Mouse (Mus musculus) ES-Bruce4 (cell line): ENCODE data around the gene Resp18. TPM values are rescaled to one million over a fixed set of nuclear protein-coding genes. Genes with fewer than 3 reads are reported as not detected.

Experiments
- H3K27ac ChIP-seq: 2 replicates; pipeline ENCODE4 v1.5.1; 2012; ENCODE audit warnings: low read length, inconsistent platforms; ENCODE audit not compliant: insufficient read depth
- H3K27me3 ChIP-seq: 2 replicates; pipeline ENCODE4 v1.6.1; 2012; ENCODE audit warnings: mild to moderate bottlenecking, low read length, inconsistent platforms; ENCODE audit not compliant: control insufficient read depth, poor library complexity, insufficient read depth, severe bottlenecking
- H3K36me3 ChIP-seq: 2 replicates; pipeline ENCODE4 v1.6.1; 2012; ENCODE audit warnings: inconsistent platforms, mild to moderate bottlenecking, low read length, moderate library complexity; ENCODE audit not compliant: control insufficient read depth, poor library complexity, insufficient read depth, severe bottlenecking
- H3K4me1 ChIP-seq: one replicate; pipeline ENCODE4 v1.8.1; 2011; ENCODE audit warnings: low read length; ENCODE audit not compliant: control insufficient read depth, insufficient read depth
- H3K4me3 ChIP-seq: 2 replicates; pipeline ENCODE4 v1.5.1; 2011; ENCODE audit warnings: low read depth, mild to moderate bottlenecking, low read length
- H3K9ac ChIP-seq: 2 replicates; pipeline ENCODE4 v1.6.1; 2012; ENCODE audit warnings: low read depth, mild to moderate bottlenecking, inconsistent platforms; ENCODE audit not compliant: poor library complexity, severe bottlenecking
- H3K9me3 ChIP-seq: replicated peaks from 2 replicates; pipeline ENCODE4 v1.6.1; 2012; ENCODE audit warnings: mild to moderate bottlenecking, low read length, inconsistent platforms; ENCODE audit not compliant: control insufficient read depth, poor library complexity, insufficient read depth, severe bottlenecking
- CTCF ChIP-seq: IDR thresholded peaks from one replicate; pipeline ENCODE4 v1.8.1; 2011; ENCODE audit warnings: low read depth, low read length
- EP300 ChIP-seq: IDR thresholded peaks from 2 replicates; pipeline ENCODE4 v1.6.1; 2011; ENCODE audit warnings: low read depth, low read length; ENCODE audit not compliant: insufficient read depth
- POLR2A ChIP-seq: IDR thresholded peaks from one replicate; pipeline ENCODE4 v1.8.1; 2011; ENCODE audit warnings: low read length; ENCODE audit not compliant: insufficient read depth
- polyA plus RNA-seq: library from polyadenylated mRNA; stranded (reverse); fragments of >200 nt; gene quantifications from 2 replicates; pipeline ENCODE4 v1.2.4, GENCODE M21; 2011; ENCODE audit warnings: low read depth; ENCODE audit not compliant: missing spikeins, insufficient read depth, insufficient read length

Gene Resp18
- polyA plus RNA-seq, 1 experiment = not detected

GRCm38 (mm10) chr1:75294294-75294693 lies 16.1 kb upstream of the Resp18 start:
- Histone ChIP-seq H3K9ac (no peak overlapping the region), H3K27ac (no peak overlapping the region)
- TF ChIP-seq POLR2A = no peak
- no peak for TF ChIP-seq CTCF
- TF ChIP-seq EP300 = no peak

GRCm38 (mm10) chr1:75293331-75293701 lies 15.1 kb upstream of the Resp18 start:
- Histone ChIP-seq H3K4me3 (no peak overlapping the region), H3K27me3 (no peaks in the 10 kb centered on the region), H3K4me1 (no peaks in the 10 kb centered on the region), H3K27ac (no peak overlapping the region), H3K9ac (no peak overlapping the region), H3K36me3 (no peaks in the 10 kb centered on the region), H3K9me3 (no peaks in the 10 kb centered on the region)
- TF ChIP-seq EP300 (no peak), CTCF (no peak), POLR2A (no peak)

More at GRCm38 (mm10) chr1:75294294-75294693, 16.1 kb upstream of the Resp18 start:
- H3K36me3 ChIP-seq = no peaks in the 10 kb centered on the region
- no peaks in the 10 kb centered on the region for H3K4me1 ChIP-seq
- H3K9me3 ChIP-seq = no peaks in the 10 kb centered on the region
- H3K4me3 ChIP-seq = no peak overlapping the region
- H3K27me3 ChIP-seq = no peaks in the 10 kb centered on the region

- no peak overlapping the region for H3K27ac ChIP-seq
- H3K27me3 ChIP-seq = no peaks in the 10 kb centered on the region
- H3K4me1 ChIP-seq = no peaks in the 10 kb centered on the region
- TF ChIP-seq CTCF = no peak
- TF ChIP-seq POLR2A = no peak
- no peak for TF ChIP-seq EP300
- no peaks in the 10 kb centered on the region for H3K36me3 ChIP-seq
- no peaks in the 10 kb centered on the region for H3K9me3 ChIP-seq
- H3K9ac ChIP-seq = no peak overlapping the region
- no peak overlapping the region for H3K4me3 ChIP-seq
These were observed 14.5 kb upstream of the Resp18 start for GRCm38 (mm10) chr1:75292476-75293330.

DNA sequence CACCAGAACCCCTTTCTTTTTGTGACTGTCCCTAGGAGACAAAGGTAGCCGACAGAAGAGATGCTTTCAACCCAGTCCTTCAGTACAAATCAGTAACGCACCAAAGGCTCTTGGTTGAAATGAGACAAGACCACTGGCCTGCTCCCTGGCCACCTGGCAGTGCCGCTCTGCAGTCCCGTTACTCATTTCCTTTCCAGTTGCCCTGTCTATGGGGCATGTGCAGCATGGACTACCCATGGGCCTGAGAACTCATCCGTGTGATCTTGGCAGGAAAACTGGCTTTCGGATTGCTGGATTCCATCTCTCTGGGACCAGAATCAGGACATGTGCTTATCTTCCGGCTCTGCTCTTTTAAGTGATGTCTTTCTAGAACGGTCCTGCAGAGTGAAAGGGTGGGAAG lies 13.1 kb upstream of the Resp18 start:
- no peak for TF ChIP-seq EP300
- TF ChIP-seq CTCF = no peak
- TF ChIP-seq POLR2A = no peak
- H3K36me3 ChIP-seq = no peaks in the 10 kb centered on the region
- no peak overlapping the region for H3K4me3 ChIP-seq
- H3K27me3 ChIP-seq = no peaks in the 10 kb centered on the region
- no peak overlapping the region for H3K9ac ChIP-seq
- no peak overlapping the region for H3K27ac ChIP-seq
- H3K4me1 ChIP-seq = no peaks in the 10 kb centered on the region
- H3K9me3 ChIP-seq = no peaks in the 10 kb centered on the region

DNA sequence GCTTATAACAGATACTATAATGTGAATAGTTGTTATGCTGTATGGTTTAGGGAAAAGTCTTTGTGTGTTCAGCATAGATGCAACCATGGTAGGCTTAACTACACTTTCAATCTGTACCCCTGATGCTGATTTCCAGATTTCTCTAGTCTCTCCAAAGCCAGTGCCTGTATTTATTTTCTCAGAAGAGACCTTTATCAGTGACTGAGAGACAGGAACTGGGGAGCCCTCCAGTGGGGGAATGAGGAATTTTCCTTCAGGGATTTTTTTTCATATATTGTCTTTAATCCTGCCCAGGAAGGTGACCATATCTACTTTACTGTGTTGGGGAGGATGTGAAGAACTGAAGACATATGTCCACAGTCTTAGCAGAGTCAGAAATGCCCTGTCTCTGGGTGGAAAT lies 12.4 kb upstream of the Resp18 start:
- H3K27me3 ChIP-seq = no peaks in the 10 kb centered on the region
- no peak overlapping the region for H3K9ac ChIP-seq
- H3K4me1 ChIP-seq = no peaks in the 10 kb centered on the region
- no peak overlapping the region for H3K27ac ChIP-seq
- H3K9me3 ChIP-seq = no peaks in the 10 kb centered on the region
- no peak for TF ChIP-seq CTCF
- no peak for TF ChIP-seq EP300
- no peak for TF ChIP-seq POLR2A
- H3K4me3 ChIP-seq = no peak overlapping the region
- H3K36me3 ChIP-seq = no peaks in the 10 kb centered on the region

GRCm38 (mm10) chr1:75289888-75290431 lies 11.7 kb upstream of the Resp18 start:
- H3K4me1 ChIP-seq = no peaks in the 10 kb centered on the region
- H3K36me3 ChIP-seq = no peaks in the 10 kb centered on the region
- no peaks in the 10 kb centered on the region for H3K9me3 ChIP-seq
- no peak for TF ChIP-seq EP300
- TF ChIP-seq POLR2A = no peak
- TF ChIP-seq CTCF = no peak
- no peak overlapping the region for H3K9ac ChIP-seq
- no peak overlapping the region for H3K27ac ChIP-seq
- H3K4me3 ChIP-seq = no peak overlapping the region
- no peaks in the 10 kb centered on the region for H3K27me3 ChIP-seq
